Mouse (Mus musculus) E14TG2a.4 (cell line): ENCODE results near the gene Fbrs.

Experiments used
- H3K27me3 ChIP-seq: 2 replicates; pipeline ENCODE4 v1.6.1; 2014; ENCODE audit warnings: low read length, control low read depth; ENCODE audit not compliant: insufficient read depth
- H3K36me3 ChIP-seq: 2 replicates; pipeline ENCODE4 v1.6.1; 2014; ENCODE audit warnings: low read length, control low read depth; ENCODE audit not compliant: insufficient read depth
- H3K4me1 ChIP-seq: replicated peaks from 2 replicates; pipeline ENCODE4 v1.6.1; 2014; ENCODE audit warnings: low read depth, low read length, control low read depth
- H3K4me3 ChIP-seq: replicated peaks from 2 replicates; pipeline ENCODE4 v1.5.1; 2014; ENCODE audit warnings: mild to moderate bottlenecking, low read length
- H3K9me3 ChIP-seq: 2 replicates; pipeline ENCODE4 v1.6.1; 2014; ENCODE audit warnings: low read length, control low read depth
- CTCF ChIP-seq: conservative IDR thresholded peaks from 2 replicates; pipeline ENCODE4 v1.5.1; 2014; ENCODE audit warnings: low read length
- NANOG ChIP-seq: IDR thresholded peaks from 2 replicates; pipeline ENCODE4 v1.6.1; 2014; ENCODE audit warnings: borderline replicate concordance, low read length, mixed read lengths
- POU5F1 ChIP-seq: IDR thresholded peaks from 2 replicates; pipeline ENCODE4 v1.6.1; 2014; ENCODE audit warnings: low read length, borderline replicate concordance

Fbrs gene

DNA sequence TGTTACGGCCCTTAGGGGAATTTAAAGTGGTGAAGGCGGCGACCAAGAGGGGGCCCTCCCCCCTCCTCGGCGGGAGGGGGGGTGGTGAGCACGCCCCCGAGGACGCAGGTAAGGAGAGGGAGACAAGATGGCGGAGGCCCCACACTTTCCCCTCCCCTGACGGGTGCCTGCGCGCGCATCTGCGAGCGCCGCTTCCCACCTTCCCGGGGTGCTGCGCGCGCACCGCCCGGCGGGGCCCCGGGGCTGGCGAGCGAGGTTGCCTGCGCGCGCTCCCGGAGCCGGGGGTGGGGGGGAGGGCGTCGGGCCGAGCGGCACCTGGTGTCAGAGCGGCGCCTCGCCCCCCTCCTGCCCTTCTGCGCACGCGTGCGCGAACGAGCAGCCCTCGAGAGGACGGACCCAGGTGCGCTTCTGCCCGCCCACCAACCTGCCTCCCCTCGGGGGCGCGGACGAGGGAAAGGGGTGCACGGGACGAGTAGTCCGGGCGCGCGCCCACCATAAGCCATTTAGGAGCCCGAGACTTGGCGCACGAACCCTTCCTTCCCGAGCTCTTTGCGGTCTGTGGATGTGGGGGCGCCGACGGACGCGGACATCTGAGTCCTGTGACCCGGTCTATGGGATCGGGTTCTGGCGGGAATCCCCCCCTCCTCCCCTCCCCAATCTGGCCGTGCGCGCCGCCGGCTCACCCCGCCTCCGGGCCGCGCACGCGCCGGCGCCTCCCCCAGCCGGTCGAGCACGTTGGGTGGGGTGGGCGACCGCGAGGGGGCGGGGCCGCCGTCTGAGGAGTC lies 33.4 kb downstream of the Fbrs start:
- H3K27me3 ChIP-seq, result no peaks in the 10 kb centered on the region
- peaks cover 43% of the 10 kb centered on the region for H3K36me3 ChIP-seq
- peaks cover 64% of the 10 kb centered on the region for H3K4me1 ChIP-seq
- H3K9me3 ChIP-seq, result no peaks in the 10 kb centered on the region
- TF ChIP-seq NANOG (no peak), POU5F1 (no peak), CTCF (no peak)
- peak overlapping the region; percentile 86 for H3K4me3 ChIP-seq

DNA sequence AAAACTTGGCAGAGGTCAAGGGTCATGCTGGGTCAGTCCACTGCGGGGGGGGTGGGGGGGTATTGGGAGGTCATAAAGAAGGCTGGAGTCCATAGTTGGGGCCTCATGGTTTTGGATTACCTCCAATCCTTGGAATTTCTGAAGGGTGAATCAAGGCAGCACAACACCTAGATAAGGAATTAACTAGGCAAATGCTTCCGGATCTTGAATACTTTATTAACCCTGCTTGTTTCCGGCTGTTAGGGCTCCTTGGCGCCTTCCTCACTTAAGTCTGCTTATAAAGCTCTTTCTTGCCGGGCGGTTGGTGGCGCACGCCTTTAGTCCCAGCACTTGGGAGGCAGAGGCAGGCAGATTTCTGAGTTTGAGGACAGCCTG lies 34.0 kb downstream of the Fbrs start:
- Histone ChIP-seq H3K4me3 (peak overlapping the region; percentile 81), H3K27me3 (no peaks in the 10 kb centered on the region), H3K36me3 (peaks cover 49% of the 10 kb centered on the region), H3K9me3 (no peaks in the 10 kb centered on the region), H3K4me1 (peaks cover 70% of the 10 kb centered on the region)
- no peak for TF ChIP-seq NANOG
- no peak for TF ChIP-seq CTCF
- no peak for TF ChIP-seq POU5F1

DNA sequence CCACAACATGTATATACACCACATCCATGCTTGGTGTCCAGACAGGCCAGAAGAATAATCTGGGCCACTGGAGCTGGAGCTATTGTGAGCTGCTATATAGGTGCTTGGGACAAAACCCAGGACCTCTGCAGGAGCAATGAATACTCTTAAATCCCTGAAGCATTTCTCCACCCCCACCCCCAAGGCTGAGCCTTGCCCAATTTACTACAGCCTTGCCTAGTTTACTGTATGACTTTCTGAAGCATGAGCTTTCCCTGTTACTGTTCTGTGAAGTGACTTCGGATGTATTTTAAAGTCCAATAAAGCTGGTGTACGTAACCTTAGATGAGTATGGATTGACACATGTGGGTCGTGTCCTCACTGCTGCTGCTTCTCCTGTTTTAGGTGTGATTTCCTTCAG lies 34.8 kb downstream of the Fbrs start:
- no peak for TF ChIP-seq POU5F1
- no peak for TF ChIP-seq NANOG
- no peak for TF ChIP-seq CTCF
- no peaks in the 10 kb centered on the region for H3K9me3 ChIP-seq
- H3K36me3 ChIP-seq, result peaks cover 54% of the 10 kb centered on the region
- peak overlapping the region; percentile 81 for H3K4me3 ChIP-seq
- no peaks in the 10 kb centered on the region for H3K27me3 ChIP-seq
- peaks cover 70% of the 10 kb centered on the region for H3K4me1 ChIP-seq

DNA sequence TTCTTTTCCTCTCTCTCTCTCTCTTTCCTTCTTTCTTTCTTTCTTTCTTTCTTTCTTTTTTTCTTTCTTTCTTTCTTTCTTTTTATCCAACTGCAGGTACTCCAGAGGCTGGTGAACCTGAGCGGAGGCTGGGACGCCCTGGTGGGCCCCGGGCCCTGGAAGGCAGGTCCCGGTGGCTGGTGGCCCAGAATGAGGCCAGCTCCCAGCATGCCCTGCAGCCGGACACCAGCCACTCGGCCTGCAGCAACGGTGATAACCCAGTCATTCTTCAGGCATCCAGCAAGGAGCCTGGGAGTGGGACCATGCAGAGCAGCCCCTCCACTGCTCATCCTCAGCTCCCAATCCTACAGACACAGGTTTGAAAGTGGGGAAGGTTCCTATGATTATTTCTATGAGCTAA lies 36.8 kb downstream of the Fbrs start:
- Histone ChIP-seq H3K4me3 (peak overlapping the region; percentile 32; the same call in 1 of the 2 replicates), H3K9me3 (no peaks in the 10 kb centered on the region), H3K4me1 (peaks cover 51% of the 10 kb centered on the region), H3K27me3 (no peaks in the 10 kb centered on the region), H3K36me3 (peaks cover 74% of the 10 kb centered on the region)
- no peak for TF ChIP-seq NANOG
- TF ChIP-seq CTCF, result no peak
- TF ChIP-seq POU5F1, result no peak

DNA sequence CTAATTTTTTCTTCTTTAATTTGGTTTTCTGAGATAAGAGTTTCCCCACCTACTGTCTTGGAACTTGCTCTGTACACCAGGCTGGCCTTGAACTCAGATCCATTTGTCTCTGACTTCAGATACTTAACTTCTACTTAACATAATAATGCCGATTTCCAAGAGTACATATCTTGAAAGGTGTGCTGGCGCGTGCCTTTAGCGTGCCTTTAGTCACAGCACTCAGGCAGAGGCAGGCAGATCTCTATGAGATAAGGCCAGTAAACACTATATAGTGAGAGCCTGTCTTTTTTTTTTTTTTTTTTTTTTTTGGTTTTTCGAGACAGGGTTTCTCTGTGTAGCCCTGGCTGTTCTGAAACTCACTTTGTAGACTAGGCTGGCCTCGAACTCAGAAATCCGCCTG lies 37.3 kb downstream of the Fbrs start:
- peaks cover 47% of the 10 kb centered on the region for H3K4me1 ChIP-seq
- H3K36me3 ChIP-seq, result peaks cover 79% of the 10 kb centered on the region
- H3K4me3 ChIP-seq, result peak overlapping the region; percentile 32; the same call in 1 of the 2 replicates
- no peaks in the 10 kb centered on the region for H3K27me3 ChIP-seq
- no peaks in the 10 kb centered on the region for H3K9me3 ChIP-seq
- TF ChIP-seq POU5F1 (no peak), NANOG (peak; percentile 54; the same call in 1 of the 2 replicates), CTCF (no peak)

DNA sequence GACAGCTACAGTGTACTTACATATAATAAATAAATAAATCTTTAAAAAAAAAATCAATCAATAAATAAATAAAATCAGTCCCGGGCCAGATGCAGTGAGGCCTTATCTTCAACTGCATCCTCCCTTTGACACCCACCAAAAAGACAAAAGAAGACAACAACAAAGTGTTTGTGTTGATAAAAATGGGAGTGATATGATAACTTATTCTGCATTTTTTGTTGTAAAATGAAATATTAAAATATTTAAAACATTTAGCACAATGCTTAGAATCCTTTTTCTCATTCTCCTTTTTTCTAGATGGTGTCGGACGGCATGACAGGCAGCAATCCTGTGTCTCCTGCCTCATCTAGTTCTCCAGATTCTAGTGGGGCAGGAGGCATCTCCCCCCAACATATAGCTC lies 40.3 kb downstream of the Fbrs start, which contains the start of gene Gm42715:
Gene Gm42715 (plus strand): TSS at position 301 of the 400 bp plus-strand sequence.
- H3K4me3 ChIP-seq, result no peak within 1 kb of the TSS
- TF ChIP-seq POU5F1, result no peak
- no peak for TF ChIP-seq CTCF
- H3K4me1 ChIP-seq, result peaks cover 37% of the 10 kb centered on the region
- no peaks in the 10 kb centered on the region for H3K9me3 ChIP-seq
- H3K27me3 ChIP-seq, result no peaks in the 10 kb centered on the region
- peaks cover 99% of the 10 kb centered on the region for H3K36me3 ChIP-seq
